Mouse (Mus musculus) kidney, embryonic 14.5 days (tissue): Measurements from ENCODE around the gene Utrn. TPM values are rescaled to one million over a fixed set of nuclear protein-coding genes. Genes with fewer than 3 reads are reported as not detected.

ENCODE experiments used
- ATAC-seq: fragments of 200-750 bp; cut with Nextera tagmentation; 2 replicates; pipeline ENCODE4 v1.8.0; 2017; ENCODE audit warnings: moderate number of reproducible peaks, mild to moderate bottlenecking, moderate TSS enrichment, moderate library complexity; ENCODE audit not compliant: low FRiP score, low TSS enrichment
- H3K27ac ChIP-seq: fragments of 300-500 bp; sonication (generic); 2 replicates; pipeline ENCODE4 v1.5.1; 2014; ENCODE audit warnings: low read depth, mild to moderate bottlenecking, low read length, moderate library complexity, mixed read lengths
- H3K27me3 ChIP-seq: fragments of 300-500 bp; sonication (generic); 2 replicates; pipeline ENCODE4 v1.6.1; 2014; ENCODE audit warnings: mild to moderate bottlenecking, low read length; ENCODE audit not compliant: control insufficient read depth, insufficient read depth
- H3K36me3 ChIP-seq: fragments of 300-500 bp; sonication (generic); 2 replicates; pipeline ENCODE4 v1.6.1; 2014; ENCODE audit warnings: low read length, mixed read lengths; ENCODE audit not compliant: control insufficient read depth, insufficient read depth
- H3K4me1 ChIP-seq: fragments of 300-500 bp; sonication (generic); 2 replicates; pipeline ENCODE4 v1.6.1; 2014; ENCODE audit warnings: low read length, mixed read lengths; ENCODE audit not compliant: control insufficient read depth, insufficient read depth
- H3K4me2 ChIP-seq: fragments of 300-500 bp; sonication (generic); replicated peaks from 2 replicates; pipeline ENCODE4 v1.6.1; 2014; ENCODE audit warnings: low read depth, mild to moderate bottlenecking, low read length
- H3K4me3 ChIP-seq: fragments of 300-500 bp; sonication (generic); 2 replicates; pipeline ENCODE4 v1.5.1; 2014; ENCODE audit warnings: mild to moderate bottlenecking, low read length
- H3K9ac ChIP-seq: fragments of 300-500 bp; sonication (generic); 2 replicates; pipeline ENCODE4 v1.6.1; 2014; ENCODE audit warnings: low read depth, mild to moderate bottlenecking, low read length, moderate library complexity
- H3K9me3 ChIP-seq: fragments of 300-500 bp; sonication (generic); 2 replicates; pipeline ENCODE4 v1.6.1; 2016; ENCODE audit warnings: low read length; ENCODE audit not compliant: control insufficient read depth
- WGBS: fragments of 180-500 bp; shearing (Covaris S2); extraction: QIAGEN DNeasy Blood & Tissue Kit; methylation state at CpG from one replicate; pipeline ENCODE4 v1.1.7; 2014; 5-methylcytosine and 5-hydroxymethylcytosine counted together
- polyA plus RNA-seq: library from polyadenylated mRNA; unstranded; fragments of >200 nt; fragmentation: Nextera tagmentation; extraction: Ambion mirVana; gene quantifications from 2 replicates; pipeline ENCODE4 v1.2.1, GENCODE M21; 2014

Utrn gene
- polyA plus RNA-seq, 1 experiment from 2014 or later, result 91.4 TPM

DNA sequence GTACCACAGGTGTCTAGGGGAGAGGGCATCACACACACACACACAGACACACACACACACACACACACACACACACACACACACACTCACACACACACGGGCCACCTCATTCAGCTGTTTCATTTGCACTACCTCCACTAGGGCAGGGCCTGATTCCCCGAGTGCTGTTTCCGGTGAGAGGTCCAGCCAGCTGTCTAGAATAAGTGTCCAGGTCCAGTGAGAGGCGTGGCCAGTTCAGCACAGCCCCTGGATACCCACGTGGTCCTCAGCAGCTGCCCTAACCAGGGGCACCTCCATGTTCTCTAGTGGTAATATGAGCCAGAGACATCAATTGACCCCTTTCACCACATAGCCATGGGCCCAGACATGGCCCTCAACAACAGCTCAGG is 35.0 kb upstream of the Utrn start:
- ATAC-seq, result peak; percentile 65; the same call in 1 of the 2 replicates
- no peaks in the 10 kb centered on the region for H3K9me3 ChIP-seq
- H3K27me3 ChIP-seq, result no peaks in the 10 kb centered on the region
- WGBS, result 63% methylated on average over 5 of the region's 5 CpGs
- H3K4me3 ChIP-seq, result no peak overlapping the region
- H3K9ac ChIP-seq, result no peak overlapping the region
- H3K36me3 ChIP-seq, result no peaks in the 10 kb centered on the region
- no peak overlapping the region for H3K27ac ChIP-seq
- H3K4me2 ChIP-seq, result no peak overlapping the region
- no peaks in the 10 kb centered on the region for H3K4me1 ChIP-seq

DNA sequence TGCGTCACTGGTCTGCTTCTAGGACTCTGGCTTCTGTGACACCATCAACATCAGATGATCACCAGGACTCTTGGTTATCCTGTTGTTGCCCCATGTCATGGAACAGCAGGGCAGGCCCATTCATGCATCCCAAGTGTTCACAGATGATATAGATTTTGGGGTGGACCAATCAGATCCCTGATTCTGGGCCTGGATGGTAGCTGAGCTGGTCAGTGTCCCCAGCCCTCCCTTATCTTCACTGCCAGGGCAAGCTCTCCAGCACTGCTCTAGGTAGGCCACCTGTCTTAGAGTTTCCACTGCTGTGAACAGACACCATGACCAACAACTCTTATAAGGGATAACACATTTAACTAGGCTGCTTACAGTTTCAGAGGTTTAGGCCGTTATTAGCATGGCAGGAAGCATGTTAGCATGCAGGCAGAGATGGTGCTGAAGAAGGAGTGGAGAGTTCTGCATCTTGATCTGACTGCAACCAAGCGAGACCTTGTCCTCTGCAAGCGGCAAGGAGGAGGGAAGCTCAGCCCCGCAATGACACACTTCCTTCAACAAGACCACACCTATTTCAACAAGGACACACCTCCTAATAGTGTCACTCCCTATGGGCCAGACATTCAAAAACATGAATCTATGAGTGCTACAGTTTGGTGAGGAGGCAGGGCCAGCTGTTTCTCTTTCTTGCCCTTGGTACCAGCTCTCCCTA is 34.4 kb upstream of the Utrn start:
- Histone ChIP-seq H3K27me3 (no peaks in the 10 kb centered on the region), H3K9me3 (no peaks in the 10 kb centered on the region), H3K4me2 (no peak overlapping the region), H3K27ac (no peak overlapping the region), H3K4me3 (no peak overlapping the region), H3K4me1 (no peaks in the 10 kb centered on the region), H3K36me3 (no peaks in the 10 kb centered on the region), H3K9ac (no peak overlapping the region)
- ATAC-seq, result peak; percentile 24; the same call in 1 of the 2 replicates
- WGBS, result 83% methylated on average over 5 of the region's 5 CpGs

DNA sequence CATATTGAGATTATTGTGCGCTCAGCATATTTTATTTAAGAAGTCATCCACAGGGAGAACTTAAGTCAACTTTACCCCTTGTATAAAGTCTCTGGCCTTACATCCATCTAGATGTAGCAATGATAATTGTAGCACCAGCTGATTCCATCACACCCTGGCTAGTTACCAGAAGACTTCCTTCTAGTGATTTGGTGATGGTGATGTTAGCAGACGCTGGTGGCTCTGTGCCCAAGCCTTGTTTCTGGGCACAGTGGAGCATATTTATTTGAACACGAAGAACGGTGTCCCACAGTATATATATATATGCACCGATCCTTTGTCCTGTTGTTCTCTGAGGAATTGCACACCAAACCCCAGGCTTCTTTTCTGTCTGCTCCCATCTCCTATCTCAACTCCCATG is 30.7 kb upstream of the Utrn start:
- Histone ChIP-seq H3K4me2 (no peak overlapping the region), H3K27ac (no peak overlapping the region), H3K9ac (no peak overlapping the region), H3K4me3 (no peak overlapping the region), H3K27me3 (no peaks in the 10 kb centered on the region), H3K4me1 (no peaks in the 10 kb centered on the region), H3K36me3 (no peaks in the 10 kb centered on the region), H3K9me3 (no peaks in the 10 kb centered on the region)
- no peak for ATAC-seq
- 95% methylated on average over 5 of the region's 5 CpGs for WGBS

DNA sequence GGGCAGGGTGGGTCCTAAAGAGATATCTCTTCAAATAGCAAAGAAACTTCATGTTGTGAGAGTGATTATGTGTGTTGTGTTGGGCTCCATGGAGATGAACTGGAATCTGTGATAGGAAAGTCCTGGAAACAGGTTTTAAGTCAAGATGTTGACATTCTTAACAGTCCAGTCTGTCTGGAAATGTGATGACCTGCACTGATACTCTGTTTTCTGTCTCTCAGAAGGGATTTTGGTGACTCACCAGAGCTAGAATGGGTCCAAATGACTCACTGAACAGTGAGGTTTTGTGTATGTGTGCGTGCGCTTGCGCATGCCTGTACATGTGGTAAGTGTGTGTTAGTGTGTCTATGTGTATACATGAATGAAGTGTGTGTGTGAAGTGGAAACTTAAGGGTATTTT is 24.2 kb upstream of the Utrn start:
- Histone ChIP-seq H3K9ac (no peak overlapping the region), H3K36me3 (no peaks in the 10 kb centered on the region), H3K27ac (no peak overlapping the region), H3K4me1 (no peaks in the 10 kb centered on the region), H3K4me3 (no peak overlapping the region), H3K4me2 (no peak overlapping the region), H3K27me3 (no peaks in the 10 kb centered on the region), H3K9me3 (no peaks in the 10 kb centered on the region)
- no peak for ATAC-seq
- 93% methylated on average over 3 of the region's 3 CpGs for WGBS

DNA sequence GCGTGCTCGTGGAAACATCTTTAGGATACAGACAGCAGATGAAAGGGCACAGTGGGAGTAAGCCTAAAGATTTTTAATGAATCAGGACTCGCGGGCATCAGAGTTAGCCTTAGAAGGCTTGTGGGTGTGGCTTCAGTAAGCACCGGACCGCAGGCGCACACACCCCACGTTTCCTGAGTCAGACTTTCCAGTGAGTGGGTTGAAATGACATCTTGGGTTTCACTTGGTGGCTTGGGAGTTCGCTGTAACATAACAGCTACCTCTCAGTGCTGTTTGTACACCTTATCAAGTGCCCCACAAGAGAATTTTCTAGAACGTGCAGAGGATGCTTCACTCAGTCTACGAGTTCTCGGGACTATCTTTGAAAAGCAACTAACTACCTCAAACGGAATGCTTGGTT is 19.2 kb upstream of the Utrn start:
- Histone ChIP-seq H3K9ac (no peak overlapping the region), H3K4me1 (peaks cover 3% of the 10 kb centered on the region; the same call in 1 of the 2 replicates), H3K4me2 (no peak overlapping the region), H3K27me3 (no peaks in the 10 kb centered on the region), H3K9me3 (no peaks in the 10 kb centered on the region), H3K36me3 (no peaks in the 10 kb centered on the region), H3K27ac (no peak overlapping the region), H3K4me3 (no peak overlapping the region)
- 66% methylated on average over 13 of the region's 13 CpGs for WGBS
- ATAC-seq, result no peak

DNA sequence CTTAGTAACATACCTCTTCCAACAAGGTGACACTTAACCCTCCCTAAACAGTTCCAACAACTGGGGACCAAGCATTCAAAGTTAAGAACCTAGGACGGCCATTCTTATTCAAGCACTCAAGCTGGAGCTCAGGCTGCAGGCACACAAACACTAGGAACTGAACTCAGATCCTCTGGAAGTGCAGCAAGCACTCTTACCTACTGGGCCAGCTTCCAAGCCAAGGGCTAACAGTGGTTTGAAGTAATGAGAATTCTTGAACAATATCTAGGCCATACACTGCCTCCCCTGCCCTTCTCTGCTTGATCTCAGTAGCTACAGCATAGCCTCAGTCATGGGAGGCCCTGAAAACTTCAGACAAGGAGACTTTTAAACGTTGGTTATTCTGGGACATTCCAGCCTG is 18.6 kb upstream of the Utrn start:
- peaks cover 3% of the 10 kb centered on the region; the same call in 1 of the 2 replicates for H3K4me1 ChIP-seq
- WGBS, result 62% methylated on average over 2 of the region's 2 CpGs
- H3K27ac ChIP-seq, result no peak overlapping the region
- no peaks in the 10 kb centered on the region for H3K9me3 ChIP-seq
- no peak for ATAC-seq
- H3K36me3 ChIP-seq, result no peaks in the 10 kb centered on the region
- H3K4me2 ChIP-seq, result no peak overlapping the region
- H3K9ac ChIP-seq, result no peak overlapping the region
- H3K4me3 ChIP-seq, result no peak overlapping the region
- H3K27me3 ChIP-seq, result no peaks in the 10 kb centered on the region

DNA sequence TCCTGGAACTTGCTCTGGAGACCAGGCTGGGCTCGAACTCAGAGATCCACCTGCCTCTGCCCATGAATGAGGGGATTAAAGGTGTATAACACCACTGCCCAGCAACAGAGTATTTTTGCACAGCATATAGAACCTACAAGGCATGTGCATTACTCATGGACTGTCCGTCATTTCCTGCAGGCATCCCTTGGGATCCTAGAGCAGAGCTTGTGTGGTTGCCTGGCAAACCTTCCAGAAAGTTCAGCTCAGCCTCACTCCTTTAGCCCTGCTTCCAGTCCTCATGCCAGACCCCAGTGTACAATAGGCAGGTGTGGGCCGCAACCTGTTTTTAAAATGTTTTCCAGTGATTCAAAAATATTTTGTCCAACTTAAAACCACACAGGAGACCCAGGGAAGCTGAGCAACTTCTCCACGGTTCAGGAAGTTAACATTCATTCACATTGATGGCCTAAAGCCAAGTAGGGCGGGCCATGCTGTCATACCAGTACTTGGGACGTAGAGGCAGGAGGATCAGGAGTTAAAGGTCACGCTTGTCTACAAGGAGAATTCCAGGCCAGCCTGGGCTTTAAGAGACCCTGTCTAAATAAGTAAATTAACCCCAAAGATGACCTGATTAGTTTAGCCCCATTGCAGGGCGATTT is 15.3 kb upstream of the Utrn start:
- H3K4me1 ChIP-seq, result peaks cover 3% of the 10 kb centered on the region; the same call in 1 of the 2 replicates
- H3K9me3 ChIP-seq, result no peaks in the 10 kb centered on the region
- 57% methylated on average over 8 of the region's 8 CpGs for WGBS
- no peak overlapping the region for H3K4me3 ChIP-seq
- peak; percentile 47 for ATAC-seq
- no peak overlapping the region for H3K9ac ChIP-seq
- no peaks in the 10 kb centered on the region for H3K27me3 ChIP-seq
- H3K4me2 ChIP-seq, result no peak overlapping the region
- no peak overlapping the region for H3K27ac ChIP-seq
- H3K36me3 ChIP-seq, result no peaks in the 10 kb centered on the region

DNA sequence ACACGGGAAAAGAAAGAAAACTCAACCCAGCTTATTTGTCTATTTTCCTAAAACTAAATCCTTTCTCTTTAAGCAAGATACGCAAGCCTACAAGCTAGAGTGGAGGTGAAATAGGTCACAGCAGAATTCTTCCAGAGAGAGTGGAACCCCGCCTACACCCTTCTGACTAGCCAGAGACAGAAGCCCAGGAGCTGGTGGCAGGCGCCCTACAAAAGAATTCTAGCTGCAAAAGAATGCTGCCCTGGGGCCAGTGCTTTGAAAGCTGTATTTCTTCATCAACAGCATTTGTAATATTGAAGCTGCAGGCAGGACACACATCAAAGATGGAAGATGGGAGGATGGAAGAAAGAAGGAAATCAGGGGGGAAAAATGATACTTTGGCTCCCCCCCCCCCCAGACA is 12.7 kb upstream of the Utrn start:
- 91% methylated on average over 4 of the region's 4 CpGs for whole genome bisulfite sequencing
- Histone ChIP-seq H3K27ac (no peak overlapping the region), H3K27me3 (no peaks in the 10 kb centered on the region), H3K36me3 (no peaks in the 10 kb centered on the region), H3K9ac (no peak overlapping the region), H3K4me1 (peaks cover 11% of the 10 kb centered on the region), H3K4me3 (no peak overlapping the region), H3K9me3 (no peaks in the 10 kb centered on the region), H3K4me2 (no peak overlapping the region)
- no peak for ATAC-seq

DNA sequence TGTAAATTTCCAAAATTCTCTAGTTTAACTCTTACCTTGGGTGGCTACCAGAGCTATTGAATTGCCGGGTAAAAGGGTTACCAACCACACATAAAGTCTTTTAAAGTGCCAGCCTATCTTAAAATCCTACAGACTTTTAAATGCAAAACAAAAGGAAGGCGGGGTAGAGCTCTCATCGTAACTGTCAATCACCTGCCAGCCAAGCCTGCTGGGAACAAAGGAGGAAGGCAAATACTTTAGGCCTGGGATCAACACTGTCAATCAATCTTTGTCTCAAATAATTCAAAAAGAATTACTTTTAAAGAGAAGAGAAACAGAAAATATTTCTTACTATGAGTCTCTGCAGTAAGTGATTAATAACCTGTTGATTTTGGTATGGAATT is 10.1 kb upstream of the Utrn start:
- Histone ChIP-seq H3K27ac (no peak overlapping the region), H3K4me3 (no peak overlapping the region), H3K9ac (no peak overlapping the region), H3K4me2 (peak overlapping the region; percentile 31), H3K27me3 (no peaks in the 10 kb centered on the region), H3K9me3 (no peaks in the 10 kb centered on the region), H3K36me3 (no peaks in the 10 kb centered on the region), H3K4me1 (peaks cover 9% of the 10 kb centered on the region)
- 11% methylated on average over 3 of the region's 3 CpGs for WGBS
- no peak for ATAC-seq
